Mouse (Mus musculus) small intestine, adult 2 months (tissue): ENCODE results near the gene Selenom.

Experiments
- CTCF ChIP-seq: fragments of 200-500 bp; IDR thresholded peaks from 2 replicates; pipeline ENCODE4 v1.5.1; 2012; ENCODE audit warnings: low read depth, mild to moderate bottlenecking, control low read depth, inconsistent platforms, low read length, moderate library complexity, mixed read lengths; ENCODE audit not compliant: insufficient replicate concordance, insufficient read length; ENCODE audit errors: extremely low read depth
- POLR2A ChIP-seq: fragments of 200-500 bp; IDR thresholded peaks from 2 replicates; pipeline ENCODE4 v1.6.1; 2012; ENCODE audit warnings: low read depth, mild to moderate bottlenecking, control low read depth, inconsistent platforms, low read length, moderate library complexity

- no peak for TF ChIP-seq POLR2A
- no peak for TF ChIP-seq CTCF
Measured at GRCm38 (mm10) chr11:3516121-3516520, 1.6 kb downstream of the Selenom start.
